Mouse (Mus musculus): ENCODE measurements around the gene Nwd2.

Nwd2 gene

GRCm38 (mm10) chr5:63828380-63829185 is 179.7 kb downstream of the Nwd2 start:
- DNase-seq (ENCODE audit: low read depth, low spot score), result no peak

- DNase-seq (ENCODE audit: low read depth, low spot score), result no peak
Measured at GRCm38 (mm10) chr5:63831054-63831453, 182.2 kb downstream of the Nwd2 start.

GRCm38 (mm10) chr5:63833955-63834354 is 185.1 kb downstream of the Nwd2 start:
- DNase-seq (ENCODE audit: low read depth, low spot score), result no peak

GRCm38 (mm10) chr5:63834435-63834834 is 185.5 kb downstream of the Nwd2 start:
- DNase-seq (ENCODE audit: low read depth, low spot score), result no peak

- DNase-seq (ENCODE audit: low read depth, low spot score), result no peak
Measured at GRCm38 (mm10) chr5:63837115-63837514, 188.2 kb downstream of the Nwd2 start.

GRCm38 (mm10) chr5:63837851-63838250 is 188.9 kb downstream of the Nwd2 start:
- no peak for DNase-seq (ENCODE audit: low read depth, low spot score)

GRCm38 (mm10) chr5:63839801-63840416 is 191.0 kb downstream of the Nwd2 start:
- DNase-seq (ENCODE audit: low read depth, low spot score), result no peak

GRCm38 (mm10) chr5:63847080-63847479 is 198.2 kb downstream of the Nwd2 start:
- DNase-seq (ENCODE audit: low read depth, low spot score), result no peak

- DNase-seq (ENCODE audit: low read depth, low spot score), result no peak
Measured at GRCm38 (mm10) chr5:63847541-63848226, 198.8 kb downstream of the Nwd2 start.

- DNase-seq (ENCODE audit: low read depth, low spot score), result no peak
Measured at GRCm38 (mm10) chr5:63858901-63859300, 210.0 kb downstream of the Nwd2 start.
